Mouse (Mus musculus): ENCODE measurements around the gene Plbd2.

DNA sequence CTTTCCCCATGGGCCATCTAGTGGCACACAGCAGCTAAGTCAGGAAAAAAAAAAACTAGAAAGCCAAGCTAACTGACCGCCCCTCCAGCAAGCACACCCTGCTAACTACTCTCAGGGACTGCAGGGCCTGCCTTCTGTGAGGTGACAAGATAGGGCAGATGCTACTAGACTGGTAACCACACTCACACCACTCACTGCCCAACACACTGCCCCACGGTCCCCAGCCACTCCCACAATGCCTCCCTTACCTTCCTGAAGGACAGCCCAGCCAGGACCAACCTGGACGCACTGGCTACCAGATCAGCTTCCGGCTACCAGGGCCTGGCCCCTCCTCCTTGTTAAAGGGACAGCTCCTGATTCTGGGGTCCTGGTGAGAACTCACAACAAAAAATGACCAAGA lies 36.4 kb downstream of the Plbd2 start:
- no peak for TF ChIP-seq EP300 (IDR thresholded peaks at IDR 0.05; ENCODE audit: low read depth)
- TF ChIP-seq CTCF (IDR thresholded peaks at IDR 0.05; ENCODE audit: low read depth) = no peak

All from liver, postnatal 0 days (tissue).